Mouse (Mus musculus) liver, embryonic 14.5 days (tissue): ENCODE data around the gene Klc3. TPM values are rescaled to one million over a fixed set of nuclear protein-coding genes. Genes with fewer than 3 reads are reported as not detected.
A peak's percentile ranks its signal among the peaks of the same experiment; 100 is the strongest.

Experiments used
- ATAC-seq: fragments of 200-750 bp; cut with Nextera tagmentation; 2 replicates; pipeline ENCODE4 v1.8.0; 2017; ENCODE audit warnings: moderate number of reproducible peaks, mild to moderate bottlenecking, moderate library complexity; ENCODE audit not compliant: insufficient read depth
- DNase-seq, 3 experiments: peaks; one replicate each; pipeline ENCODE4 v3.0.0-alpha.2; 2012 to 2013; ENCODE audit warnings: low read depth in 3 of 3, low spot score in 3 of 3
- H3K27ac ChIP-seq: fragments of 300-500 bp; sonication (generic); 2 replicates; pipeline ENCODE4 v1.5.1; 2014; ENCODE audit warnings: moderate library complexity, mild to moderate bottlenecking, control low read depth, inconsistent platforms
- H3K27me3 ChIP-seq: fragments of 300-500 bp; sonication (generic); 2 replicates; pipeline ENCODE4 v1.6.1; 2014; ENCODE audit warnings: mild to moderate bottlenecking, low read length, moderate library complexity; ENCODE audit not compliant: control insufficient read depth, insufficient read depth
- H3K36me3 ChIP-seq: fragments of 300-500 bp; sonication (generic); replicated peaks from 2 replicates; pipeline ENCODE4 v1.6.1; 2014; ENCODE audit warnings: low read depth; ENCODE audit not compliant: control insufficient read depth, insufficient read depth
- H3K4me1 ChIP-seq, 2 experiments: fragments of 200-500 bp in 1 of 2; fragments of 300-500 bp in 1 of 2; sonication (generic) in 1 of 2; replicated peaks; 2 replicates each; pipeline ENCODE4 v1.6.1; 2012 to 2014; ENCODE audit warnings: antibody characterized with exemption in 1 of 2, inconsistent platforms in 1 of 2, low read length in 1 of 2; ENCODE audit not compliant: control insufficient read depth in 2 of 2, insufficient read depth in 2 of 2
- H3K4me2 ChIP-seq: fragments of 300-500 bp; sonication (generic); 2 replicates; pipeline ENCODE4 v1.6.1; 2014; ENCODE audit warnings: low read depth, mild to moderate bottlenecking, control low read depth, moderate library complexity
- H3K4me3 ChIP-seq, 2 experiments: fragments of 200-500 bp in 1 of 2; fragments of 300-500 bp in 1 of 2; sonication (generic) in 1 of 2; 2 replicates each; pipeline ENCODE4 v1.5.1; 2012 to 2014; ENCODE audit warnings: low read depth in 2 of 2, low read length in 2 of 2, mild to moderate bottlenecking in 2 of 2, control low read depth in 1 of 2, inconsistent platforms in 1 of 2, moderate library complexity in 1 of 2; ENCODE audit not compliant: insufficient read depth in 1 of 2
- H3K9ac ChIP-seq: fragments of 300-500 bp; sonication (generic); replicated peaks from 2 replicates; pipeline ENCODE4 v1.6.1; 2014; ENCODE audit warnings: mild to moderate bottlenecking, control low read depth, moderate library complexity
- H3K9me3 ChIP-seq: fragments of 300-500 bp; sonication (generic); 2 replicates; pipeline ENCODE4 v1.6.1; 2016; ENCODE audit warnings: low read length, mixed read lengths; ENCODE audit not compliant: control insufficient read depth
- CTCF ChIP-seq: IDR thresholded peaks from 2 replicates; pipeline ENCODE4 v1.5.1; 2016; ENCODE audit warnings: antibody characterized with exemption, low read depth, control low read depth
- EP300 ChIP-seq: IDR thresholded peaks from 2 replicates; pipeline ENCODE4 v1.6.1; 2016; ENCODE audit warnings: antibody characterized with exemption, low read depth
- WGBS: fragments of 180-500 bp; shearing (Covaris S2); extraction: QIAGEN DNeasy Blood & Tissue Kit; methylation state at CpG from one replicate; pipeline ENCODE4 v1.1.7; 2014; ENCODE audit not compliant: insufficient replicate concordance; 5-methylcytosine and 5-hydroxymethylcytosine counted together
- polyA plus RNA-seq, 2 experiments: library from polyadenylated mRNA; depleted of rRNA in 1 of 2; stranded (reverse) in 1 of 2; unstranded in 1 of 2; fragments of >200 nt; fragmentation: Nextera tagmentation in 1 of 2; extraction: Ambion mirVana in 1 of 2; gene quantifications; 2 replicates each; pipeline versions ENCODE4 v1.2.1 to v1.2.3; 2012 to 2014

The Klc3 gene
- polyA plus RNA-seq, 2 experiments = 0.13 to 0.21 TPM

DNA sequence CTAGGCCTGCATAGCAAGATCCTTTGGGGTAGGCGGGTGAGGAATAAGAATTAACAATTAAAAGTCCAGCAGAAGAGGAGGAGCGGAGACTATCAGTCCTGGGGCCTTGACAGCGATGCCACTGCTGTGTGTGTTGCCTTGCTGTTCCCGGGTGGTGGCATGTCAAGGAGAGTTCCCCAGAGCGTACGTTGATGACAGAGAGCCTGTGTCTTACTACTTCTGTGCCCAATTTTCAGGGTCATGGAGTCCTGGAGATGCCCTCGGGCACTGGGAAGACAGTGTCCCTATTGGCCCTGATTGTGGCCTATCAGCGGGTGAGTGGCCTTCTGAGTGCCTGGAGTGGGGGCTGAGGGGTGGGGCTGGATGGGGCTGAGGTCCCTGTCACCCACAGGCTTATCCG is 20.2 kb downstream of the Klc3 start:
- no peaks in the 10 kb centered on the region for H3K27me3 ChIP-seq
- no peaks in the 10 kb centered on the region for H3K4me1 ChIP-seq
- DNase-seq (no peak), ATAC-seq (no peak)
- no peak for TF ChIP-seq CTCF
- no peak for TF ChIP-seq EP300
- H3K36me3 ChIP-seq = peaks cover 11% of the 10 kb centered on the region
- H3K4me2 ChIP-seq = no peak overlapping the region
- H3K27ac ChIP-seq = no peak overlapping the region
- H3K4me3 ChIP-seq = no peak overlapping the region
- H3K9me3 ChIP-seq = no peaks in the 10 kb centered on the region
- WGBS = 78% methylated on average over 9 of the region's 9 CpGs
- no peak overlapping the region for H3K9ac ChIP-seq

DNA sequence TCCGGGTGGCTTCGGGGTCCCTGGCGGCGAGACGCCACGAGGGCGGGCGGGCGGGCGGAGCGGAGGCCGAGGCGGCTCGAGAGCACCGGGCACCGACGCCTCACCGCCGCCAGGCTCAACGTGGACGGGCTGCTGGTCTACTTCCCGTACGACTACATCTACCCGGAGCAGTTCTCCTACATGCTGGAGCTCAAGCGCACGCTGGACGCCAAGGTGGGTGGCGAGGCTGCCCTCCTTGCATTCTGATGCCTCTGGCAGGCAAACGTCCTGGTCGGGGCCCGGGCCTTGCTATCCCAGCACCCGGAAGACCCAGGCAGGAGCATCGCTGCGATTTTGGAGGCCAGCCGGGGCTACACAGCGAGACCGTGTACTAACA is 21.8 kb downstream of the Klc3 start:
- ATAC-seq (peak; percentile 72), DNase-seq (no peak)
- TF ChIP-seq EP300 (no peak), CTCF (peak; percentile 25; the same call in 1 of the 2 replicates)
- Histone ChIP-seq H3K9me3 (no peaks in the 10 kb centered on the region), H3K27ac (no peak overlapping the region), H3K4me1 (no peaks in the 10 kb centered on the region), H3K4me3 (peak overlapping the region; percentile 68 to 71), H3K9ac (peak overlapping the region; percentile 71), H3K27me3 (no peaks in the 10 kb centered on the region), H3K36me3 (peaks cover 8% of the 10 kb centered on the region), H3K4me2 (peak overlapping the region; percentile 89)
- 0% methylated on average over 32 of the region's 37 CpGs for WGBS

DNA sequence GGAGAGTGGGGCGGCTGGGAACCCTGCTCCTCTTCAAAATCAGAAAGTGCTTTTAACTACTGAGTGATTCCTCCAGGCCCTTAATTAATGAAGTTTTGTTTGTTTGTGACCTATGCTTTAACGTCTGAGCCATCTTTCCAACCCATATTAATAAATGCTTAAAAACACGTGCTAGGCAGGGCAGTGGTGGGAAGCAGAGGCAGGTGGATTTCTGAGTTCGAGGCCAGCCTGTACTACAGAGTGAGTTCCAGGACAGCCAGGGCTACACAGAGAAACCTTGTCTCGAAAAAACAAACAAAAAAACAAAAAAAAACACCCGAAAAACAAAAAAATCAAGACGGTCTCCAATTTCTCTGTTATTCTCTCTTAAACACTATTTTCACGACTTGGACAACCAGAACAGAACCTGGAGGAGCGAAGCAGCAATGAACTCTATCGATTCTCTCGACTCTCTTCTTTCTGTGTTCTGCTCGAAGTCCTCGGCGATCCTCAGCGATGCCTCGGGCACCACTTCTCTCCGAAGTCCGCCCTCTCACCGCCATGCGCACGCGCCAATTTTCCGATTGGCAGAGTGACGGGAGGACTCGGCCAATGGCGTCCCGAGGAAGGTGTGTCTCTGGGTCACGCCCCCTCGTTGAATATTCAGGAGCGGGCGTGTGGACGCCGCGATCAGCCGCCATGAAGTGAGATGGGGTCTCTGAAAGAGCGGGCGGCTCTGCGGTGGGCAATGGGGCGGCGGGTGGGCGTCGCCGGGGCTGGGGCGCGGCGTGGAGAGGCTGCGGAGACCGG is 22.3 kb downstream of the Klc3 start, which contains the start of gene Ercc2:
TSS of gene Ercc2 (plus strand) at position 634 of the 789 bp plus-strand sequence.
- H3K4me1 ChIP-seq = no peaks in the 10 kb centered on the region
- DNase-seq = peak; percentile 96 to 98 (median 98)
- H3K36me3 ChIP-seq = peaks cover 4% of the 10 kb centered on the region
- H3K27me3 ChIP-seq = no peaks in the 10 kb centered on the region
- no peaks in the 10 kb centered on the region for H3K9me3 ChIP-seq
- peak within 1 kb of the TSS; percentile 71 for H3K9ac ChIP-seq
- ATAC-seq = peak; percentile 95
- WGBS = 5% methylated on average over 48 of the region's 48 CpGs
- peak within 1 kb of the TSS; percentile 89 for H3K4me2 ChIP-seq
- peak within 1 kb of the TSS; percentile 68 to 71 for H3K4me3 ChIP-seq
- TF ChIP-seq CTCF (no peak), EP300 (no peak)
- H3K27ac ChIP-seq = no peak within 1 kb of the TSS

DNA sequence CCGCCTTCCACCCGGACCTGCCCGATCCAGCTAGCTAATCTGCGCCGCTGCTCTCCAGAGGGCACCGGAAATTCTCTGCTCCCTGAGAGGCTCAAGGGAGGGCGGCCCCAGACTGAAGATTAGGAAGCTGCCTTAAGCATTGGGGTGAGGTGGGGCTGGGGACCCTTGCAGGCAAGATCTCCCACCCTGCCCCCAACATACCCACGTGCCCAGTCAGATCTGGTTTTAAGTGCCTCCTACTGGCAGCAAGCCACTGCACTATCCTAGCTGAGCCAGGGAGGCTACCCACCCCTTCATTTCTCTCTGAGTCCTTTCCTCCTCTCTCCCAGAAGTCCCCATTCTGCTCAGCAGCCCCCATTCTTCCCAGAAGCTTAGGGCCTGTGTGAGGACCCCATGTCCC is 25.9 kb downstream of the Klc3 start:
- Histone ChIP-seq H3K9ac (no peak overlapping the region), H3K9me3 (no peaks in the 10 kb centered on the region), H3K36me3 (no peaks in the 10 kb centered on the region), H3K4me1 (no peaks in the 10 kb centered on the region), H3K27ac (no peak overlapping the region), H3K27me3 (no peaks in the 10 kb centered on the region), H3K4me3 (no peak overlapping the region), H3K4me2 (no peak overlapping the region)
- TF ChIP-seq CTCF = no peak
- no peak for TF ChIP-seq EP300
- ATAC-seq (no peak), DNase-seq (no peak)
- WGBS = 54% methylated on average over 8 of the region's 8 CpGs

DNA sequence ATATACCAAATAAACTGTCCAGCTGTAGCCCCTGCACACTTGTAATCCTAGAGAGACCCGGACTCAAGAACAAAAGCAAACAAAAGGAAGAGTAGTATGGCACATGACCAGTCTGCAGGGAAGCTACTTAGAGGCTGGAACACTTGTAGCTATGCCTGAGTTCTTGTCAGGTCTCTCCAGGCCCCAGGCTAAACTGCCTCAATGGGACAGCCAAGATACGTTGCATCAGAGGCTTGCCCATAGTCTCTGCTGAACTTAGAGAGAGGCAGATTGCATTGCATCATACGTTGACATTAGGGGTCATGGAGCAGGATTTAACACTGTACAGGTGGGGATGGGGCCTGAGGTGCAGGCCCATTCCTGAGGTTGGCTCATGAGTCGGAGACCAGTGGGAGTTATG is 27.9 kb downstream of the Klc3 start:
- Histone ChIP-seq H3K4me2 (no peak overlapping the region), H3K36me3 (no peaks in the 10 kb centered on the region), H3K9me3 (no peaks in the 10 kb centered on the region), H3K27ac (no peak overlapping the region), H3K4me1 (no peaks in the 10 kb centered on the region), H3K27me3 (no peaks in the 10 kb centered on the region), H3K4me3 (no peak overlapping the region), H3K9ac (no peak overlapping the region)
- 75% methylated on average over 4 of the region's 4 CpGs for WGBS
- DNase-seq (no peak), ATAC-seq (0 out of 2 replicates have a peak, but pooled peaks have one; percentile 33)
- TF ChIP-seq EP300 (no peak), CTCF (no peak)
